Mouse (Mus musculus): ENCODE results near the gene Olfr1135. TPM values are rescaled to one million over a fixed set of nuclear protein-coding genes. Genes with fewer than 3 reads are reported as not detected.

Gene Olfr1135
- not detected in 2 replicates for polyA plus RNA-seq (2012; rRNA removed)

DNA sequence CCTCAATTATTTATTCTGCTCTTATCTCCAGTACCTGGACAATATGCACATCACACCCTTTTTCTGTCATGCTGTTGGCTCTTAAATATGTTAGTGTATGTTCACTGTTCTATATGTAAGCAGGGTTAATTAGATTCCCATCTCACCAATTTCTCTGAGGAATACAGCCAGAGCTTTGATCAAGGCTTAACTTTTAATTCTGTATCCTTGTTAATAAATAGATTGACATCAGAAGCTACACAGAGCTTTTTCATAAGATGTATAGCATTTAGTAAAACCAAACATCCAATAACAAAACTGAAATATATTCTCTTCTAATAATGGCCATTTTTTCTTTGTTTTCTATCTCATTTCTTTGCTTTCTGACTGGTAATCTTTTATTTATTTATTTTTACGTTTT, at the start of gene Olfr1135:
Gene Olfr1135, minus strand, starts transcription at position 101 of the 400 bp plus-strand sequence.
- Histone ChIP-seq H3K4me1 (ENCODE audit: control insufficient read depth, insufficient read depth, insufficient read length) (no peaks in the 10 kb centered on the region), H3K4me3 (ENCODE audit: extremely low read depth, insufficient read depth, insufficient read length) (no peak within 1 kb of the TSS), H3K27ac (ENCODE audit: insufficient read depth, low read length) (no peak within 1 kb of the TSS), H3K36me3 (ENCODE audit: control insufficient read depth, insufficient read depth, low read length) (no peaks in the 10 kb centered on the region), H3K27me3 (ENCODE audit: control insufficient read depth, insufficient read depth, low read length) (no peaks in the 10 kb centered on the region)
- no peak for DNase-seq (ENCODE audit: low read depth in 1 of 2, low spot score in 2 of 2)
- WGBS, result 12% methylated on average over 1 of the region's 1 CpGs
- TF ChIP-seq POLR2A (IDR thresholded peaks at IDR 0.05; ENCODE audit: low read depth, low read length), result no peak
- TF ChIP-seq CTCF (IDR thresholded peaks at IDR 0.05; ENCODE audit: extremely low read depth, insufficient read depth, insufficient read length, insufficient replicate concordance), result no peak

DNA sequence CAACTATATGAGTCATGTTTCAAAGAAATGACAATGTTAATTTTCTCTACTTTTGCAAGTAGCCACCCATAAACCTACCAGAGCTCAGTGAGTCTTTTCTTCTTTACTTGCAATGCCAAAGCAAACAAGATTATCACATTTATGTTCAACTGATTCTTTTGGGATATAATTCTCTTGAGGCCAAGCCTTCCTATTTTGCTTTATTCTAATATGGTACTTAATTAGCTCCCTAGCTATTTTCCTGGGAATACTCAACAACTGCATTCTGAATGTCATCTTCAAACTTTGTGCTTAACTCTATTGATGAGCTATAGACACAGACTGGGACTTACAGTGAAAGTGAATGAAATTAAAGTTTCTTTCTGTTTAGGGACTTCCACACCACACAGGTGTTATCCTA, 39.6 kb upstream of the Olfr1135 start, which contains the start of gene Olfr1137:
Gene Olfr1137, minus strand, starts transcription at position 101 of the 400 bp plus-strand sequence.
- no peaks in the 10 kb centered on the region for H3K36me3 ChIP-seq (ENCODE audit: control insufficient read depth, insufficient read depth, low read length)
- no peaks in the 10 kb centered on the region for H3K27me3 ChIP-seq (ENCODE audit: control insufficient read depth, insufficient read depth, low read length)
- H3K4me1 ChIP-seq (ENCODE audit: control insufficient read depth, insufficient read depth, insufficient read length), result no peaks in the 10 kb centered on the region
- H3K4me3 ChIP-seq (ENCODE audit: extremely low read depth, insufficient read depth, insufficient read length), result no peak within 1 kb of the TSS; the same call in 1 of the 2 replicates
- no peak within 1 kb of the TSS for H3K27ac ChIP-seq (ENCODE audit: insufficient read depth, low read length)
- no peak for DNase-seq (ENCODE audit: low read depth in 1 of 2, low spot score in 2 of 2)
- TF ChIP-seq CTCF (IDR thresholded peaks at IDR 0.05; ENCODE audit: extremely low read depth, insufficient read depth, insufficient read length, insufficient replicate concordance), result no peak
- no peak for TF ChIP-seq POLR2A (IDR thresholded peaks at IDR 0.05; ENCODE audit: low read depth, low read length)

DNA sequence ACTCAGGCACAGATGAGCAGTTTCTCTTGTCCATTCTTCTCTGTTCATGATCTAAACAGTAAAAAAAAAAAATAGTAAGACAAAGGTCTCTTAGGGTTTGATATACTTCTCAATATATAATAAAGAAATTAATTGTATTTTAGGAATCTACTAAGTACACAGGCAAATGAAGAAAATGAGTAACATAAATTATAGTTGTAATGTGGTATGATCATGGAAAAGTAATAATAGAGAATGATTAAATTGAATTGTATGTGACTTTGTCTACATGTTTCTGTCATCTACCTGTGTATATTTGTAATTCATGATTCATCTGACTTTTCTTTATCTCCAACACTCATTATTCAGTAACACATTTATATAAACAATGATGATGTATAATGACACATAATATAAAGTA, 20.4 kb upstream of the Olfr1135 start, which contains the start of gene Olfr1136:
Gene Olfr1136, minus strand, starts transcription at position 101 of the 400 bp plus-strand sequence.
- no peaks in the 10 kb centered on the region for H3K27me3 ChIP-seq (ENCODE audit: control insufficient read depth, insufficient read depth, low read length)
- TF ChIP-seq CTCF (IDR thresholded peaks at IDR 0.05; ENCODE audit: extremely low read depth, insufficient read depth, insufficient read length, insufficient replicate concordance), result no peak
- TF ChIP-seq POLR2A (IDR thresholded peaks at IDR 0.05; ENCODE audit: low read depth, low read length), result no peak
- H3K4me3 ChIP-seq (ENCODE audit: extremely low read depth, insufficient read depth, insufficient read length), result no peak within 1 kb of the TSS
- H3K27ac ChIP-seq (ENCODE audit: insufficient read depth, low read length), result no peak within 1 kb of the TSS
- H3K4me1 ChIP-seq (ENCODE audit: control insufficient read depth, insufficient read depth, insufficient read length), result no peaks in the 10 kb centered on the region
- H3K36me3 ChIP-seq (ENCODE audit: control insufficient read depth, insufficient read depth, low read length), result no peaks in the 10 kb centered on the region
- DNase-seq (ENCODE audit: low read depth in 1 of 2, low spot score in 2 of 2), result no peak

DNA sequence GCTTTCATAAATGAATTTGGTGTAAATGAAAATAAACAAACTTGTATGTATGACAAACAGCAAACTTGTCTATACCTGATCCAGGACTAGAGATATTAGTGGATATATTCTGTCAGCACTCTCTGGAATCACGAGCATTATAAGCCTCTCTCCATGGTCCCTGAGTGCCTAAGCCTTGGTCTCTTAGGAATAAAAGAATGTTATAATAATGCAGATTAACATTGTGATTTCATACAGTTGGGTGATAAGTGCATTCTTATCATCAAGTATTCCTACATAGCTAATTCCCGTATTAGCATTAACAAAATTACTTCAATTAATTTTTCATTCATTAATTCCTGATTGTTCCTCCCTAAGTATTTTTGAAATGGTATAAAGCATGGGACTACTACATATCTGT, 15.1 kb downstream of the Olfr1135 start, which contains the start of gene Olfr1134:
Gene Olfr1134, minus strand, starts transcription at position 101 of the 400 bp plus-strand sequence.
- Histone ChIP-seq H3K4me3 (ENCODE audit: extremely low read depth, insufficient read depth, insufficient read length) (no peak within 1 kb of the TSS), H3K36me3 (ENCODE audit: control insufficient read depth, insufficient read depth, low read length) (no peaks in the 10 kb centered on the region), H3K27ac (ENCODE audit: insufficient read depth, low read length) (no peak within 1 kb of the TSS), H3K4me1 (ENCODE audit: control insufficient read depth, insufficient read depth, insufficient read length) (no peaks in the 10 kb centered on the region), H3K27me3 (ENCODE audit: control insufficient read depth, insufficient read depth, low read length) (no peaks in the 10 kb centered on the region)
- TF ChIP-seq POLR2A (IDR thresholded peaks at IDR 0.05; ENCODE audit: low read depth, low read length) (no peak), CTCF (IDR thresholded peaks at IDR 0.05; ENCODE audit: extremely low read depth, insufficient read depth, insufficient read length, insufficient replicate concordance) (no peak)
- DNase-seq (ENCODE audit: low read depth in 1 of 2, low spot score in 2 of 2), result no peak
- 83% methylated on average over 2 of the region's 2 CpGs for WGBS

DNA sequence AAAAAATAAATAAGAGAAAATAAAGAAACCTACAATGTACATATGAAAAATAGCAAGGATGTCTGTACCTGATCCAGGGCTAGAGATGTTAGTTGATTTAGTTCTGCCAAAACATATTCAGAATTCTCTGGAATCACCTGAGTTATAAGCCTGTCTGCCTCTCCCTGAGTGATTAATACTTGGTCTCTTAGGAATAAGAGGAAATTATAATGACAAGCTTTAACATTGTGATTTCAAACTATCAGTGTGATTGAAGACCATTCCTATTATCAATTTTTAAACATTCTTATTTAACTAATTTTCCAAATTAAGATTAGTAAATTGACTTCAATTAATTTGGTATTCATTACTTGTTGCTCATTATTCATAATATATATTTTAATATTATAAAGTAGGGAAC, 26.2 kb downstream of the Olfr1135 start, which contains the start of gene Olfr1133:
Gene Olfr1133, minus strand, starts transcription at position 101 of the 400 bp plus-strand sequence.
- H3K27ac ChIP-seq (ENCODE audit: insufficient read depth, low read length), result no peak within 1 kb of the TSS
- H3K27me3 ChIP-seq (ENCODE audit: control insufficient read depth, insufficient read depth, low read length), result no peaks in the 10 kb centered on the region
- no peak within 1 kb of the TSS; the same call in 1 of the 2 replicates for H3K4me3 ChIP-seq (ENCODE audit: extremely low read depth, insufficient read depth, insufficient read length)
- H3K4me1 ChIP-seq (ENCODE audit: control insufficient read depth, insufficient read depth, insufficient read length), result no peaks in the 10 kb centered on the region
- no peaks in the 10 kb centered on the region for H3K36me3 ChIP-seq (ENCODE audit: control insufficient read depth, insufficient read depth, low read length)
- TF ChIP-seq CTCF (IDR thresholded peaks at IDR 0.05; ENCODE audit: extremely low read depth, insufficient read depth, insufficient read length, insufficient replicate concordance) (no peak), POLR2A (IDR thresholded peaks at IDR 0.05; ENCODE audit: low read depth, low read length) (no peak)
- no peak for DNase-seq (ENCODE audit: low read depth in 1 of 2, low spot score in 2 of 2)

DNA sequence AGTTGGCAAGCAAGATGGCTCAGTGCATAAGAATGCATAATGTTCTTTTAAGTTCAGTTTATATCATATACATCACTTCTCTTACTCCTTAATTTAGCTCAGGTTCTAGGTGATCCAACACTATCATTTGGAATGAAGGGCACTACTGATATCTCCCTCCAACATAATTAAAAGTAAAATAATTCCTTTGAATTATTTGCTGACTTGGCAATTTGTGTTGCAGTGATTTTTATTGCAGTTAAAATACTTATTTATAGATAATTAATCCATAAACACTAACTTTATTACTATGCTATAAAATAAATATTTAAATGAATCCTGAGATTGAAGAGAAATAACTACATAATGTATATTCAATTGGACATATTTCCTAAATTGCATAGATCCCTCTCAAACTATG, 31.0 kb downstream of the Olfr1135 start:
- TF ChIP-seq CTCF (IDR thresholded peaks at IDR 0.05; ENCODE audit: extremely low read depth, insufficient read depth, insufficient read length, insufficient replicate concordance) (no peak), POLR2A (IDR thresholded peaks at IDR 0.05; ENCODE audit: low read depth, low read length) (no peak)
- Histone ChIP-seq H3K36me3 (ENCODE audit: control insufficient read depth, insufficient read depth, low read length) (no peaks in the 10 kb centered on the region), H3K27ac (ENCODE audit: insufficient read depth, low read length) (no peak overlapping the region), H3K27me3 (ENCODE audit: control insufficient read depth, insufficient read depth, low read length) (no peaks in the 10 kb centered on the region), H3K4me1 (ENCODE audit: control insufficient read depth, insufficient read depth, insufficient read length) (no peaks in the 10 kb centered on the region), H3K4me3 (ENCODE audit: extremely low read depth, insufficient read depth, insufficient read length) (no peak overlapping the region)
- DNase-seq (ENCODE audit: low read depth in 1 of 2, low spot score in 2 of 2), result no peak

DNA sequence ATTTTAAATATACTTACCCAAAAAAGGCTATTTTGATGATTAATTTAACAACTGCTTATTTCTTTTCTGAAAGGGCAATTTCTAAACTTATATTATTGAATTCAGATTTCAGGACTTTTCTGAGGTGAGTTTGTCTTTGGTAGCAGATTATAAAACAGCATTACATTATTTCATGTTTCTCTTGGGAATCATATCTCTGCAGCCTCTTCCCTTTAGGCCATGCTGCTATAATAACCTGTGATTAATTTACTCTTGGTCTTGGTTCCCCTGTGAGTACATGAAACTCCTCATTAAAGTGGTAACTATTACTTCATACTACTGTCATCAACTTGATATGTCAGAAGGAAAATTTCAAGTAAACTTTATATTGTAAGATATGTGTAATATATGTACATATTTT, 36.0 kb downstream of the Olfr1135 start, which contains the start of gene Olfr1132:
Gene Olfr1132, minus strand, starts transcription at position 101 of the 400 bp plus-strand sequence.
- H3K27ac ChIP-seq (ENCODE audit: insufficient read depth, low read length), result no peak within 1 kb of the TSS
- TF ChIP-seq POLR2A (IDR thresholded peaks at IDR 0.05; ENCODE audit: low read depth, low read length), result no peak
- TF ChIP-seq CTCF (IDR thresholded peaks at IDR 0.05; ENCODE audit: extremely low read depth, insufficient read depth, insufficient read length, insufficient replicate concordance), result no peak

More for the DNA sequence above, 36.0 kb downstream of the Olfr1135 start, which contains the start of gene Olfr1132:
- no peaks in the 10 kb centered on the region for H3K36me3 ChIP-seq (ENCODE audit: control insufficient read depth, insufficient read depth, low read length)
- no peak within 1 kb of the TSS for H3K4me3 ChIP-seq (ENCODE audit: extremely low read depth, insufficient read depth, insufficient read length)
- no peak for DNase-seq (ENCODE audit: low read depth in 1 of 2, low spot score in 2 of 2)
- H3K27me3 ChIP-seq (ENCODE audit: control insufficient read depth, insufficient read depth, low read length), result no peaks in the 10 kb centered on the region
- no peaks in the 10 kb centered on the region for H3K4me1 ChIP-seq (ENCODE audit: control insufficient read depth, insufficient read depth, insufficient read length)
